Mouse (Mus musculus) G1E (cell line): Measurements from ENCODE around the gene Zfyve27.

Experiments
- CTCF ChIP-seq: IDR thresholded peaks from 2 replicates; pipeline ENCODE4 v1.5.1; 2012; ENCODE audit warnings: low read depth, low read length, inconsistent platforms, mixed read lengths
- GATA2 ChIP-seq: IDR thresholded peaks from 2 replicates; pipeline ENCODE4 v1.6.1; 2012; ENCODE audit warnings: low read depth, low read length, inconsistent platforms, borderline replicate concordance
- POLR2AphosphoS5 ChIP-seq: IDR thresholded peaks from 2 replicates; pipeline ENCODE4 v1.6.1; 2012; ENCODE audit warnings: low read depth, low read length, inconsistent platforms; ENCODE audit not compliant: insufficient replicate concordance
- TAL1 ChIP-seq: conservative IDR thresholded peaks from 2 replicates; pipeline ENCODE4 v1.6.1; 2012; ENCODE audit warnings: low read depth, low read length, inconsistent platforms, mixed read lengths

- TF ChIP-seq CTCF (no peak), GATA2 (no peak), POLR2AphosphoS5 (no peak), TAL1 (no peak)
Measured at GRCm38 (mm10) chr19:42167489-42167888, 3.7 kb downstream of the Zfyve27 start.
